Mouse (Mus musculus) E14TG2a.4 (cell line): ENCODE results near the gene Napepld.

Experiments used
- CTCF ChIP-seq: conservative IDR thresholded peaks from 2 replicates; pipeline ENCODE4 v1.5.1; 2014; ENCODE audit warnings: low read length
- NANOG ChIP-seq: IDR thresholded peaks from 2 replicates; pipeline ENCODE4 v1.6.1; 2014; ENCODE audit warnings: borderline replicate concordance, low read length, mixed read lengths
- POU5F1 ChIP-seq: IDR thresholded peaks from 2 replicates; pipeline ENCODE4 v1.6.1; 2014; ENCODE audit warnings: low read length, borderline replicate concordance

DNA sequence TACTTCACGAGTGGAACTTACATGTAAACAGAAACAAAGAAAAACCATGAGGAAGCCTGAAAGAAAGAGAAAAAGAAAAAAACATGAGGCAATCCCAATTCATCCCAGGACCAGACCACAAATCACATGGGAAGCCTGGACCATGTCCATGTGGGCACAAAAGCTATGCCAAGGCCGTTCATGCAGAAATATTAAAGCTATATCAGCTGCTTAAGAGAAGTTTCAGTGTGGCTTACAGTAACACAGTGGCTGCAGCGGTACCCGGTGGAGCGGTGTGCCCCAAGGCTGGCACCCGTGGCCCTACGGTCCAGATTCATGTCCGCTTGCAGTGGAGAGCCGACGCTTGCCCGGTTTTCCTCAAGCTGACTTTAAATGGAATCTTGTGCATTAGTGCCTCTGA lies 38.1 kb downstream of the Napepld start:
- no peak for TF ChIP-seq CTCF
- no peak for TF ChIP-seq NANOG
- TF ChIP-seq POU5F1 = no peak
